ENCODE assay signal across 8 mouse cellular contexts in the genomic region with DNA sequence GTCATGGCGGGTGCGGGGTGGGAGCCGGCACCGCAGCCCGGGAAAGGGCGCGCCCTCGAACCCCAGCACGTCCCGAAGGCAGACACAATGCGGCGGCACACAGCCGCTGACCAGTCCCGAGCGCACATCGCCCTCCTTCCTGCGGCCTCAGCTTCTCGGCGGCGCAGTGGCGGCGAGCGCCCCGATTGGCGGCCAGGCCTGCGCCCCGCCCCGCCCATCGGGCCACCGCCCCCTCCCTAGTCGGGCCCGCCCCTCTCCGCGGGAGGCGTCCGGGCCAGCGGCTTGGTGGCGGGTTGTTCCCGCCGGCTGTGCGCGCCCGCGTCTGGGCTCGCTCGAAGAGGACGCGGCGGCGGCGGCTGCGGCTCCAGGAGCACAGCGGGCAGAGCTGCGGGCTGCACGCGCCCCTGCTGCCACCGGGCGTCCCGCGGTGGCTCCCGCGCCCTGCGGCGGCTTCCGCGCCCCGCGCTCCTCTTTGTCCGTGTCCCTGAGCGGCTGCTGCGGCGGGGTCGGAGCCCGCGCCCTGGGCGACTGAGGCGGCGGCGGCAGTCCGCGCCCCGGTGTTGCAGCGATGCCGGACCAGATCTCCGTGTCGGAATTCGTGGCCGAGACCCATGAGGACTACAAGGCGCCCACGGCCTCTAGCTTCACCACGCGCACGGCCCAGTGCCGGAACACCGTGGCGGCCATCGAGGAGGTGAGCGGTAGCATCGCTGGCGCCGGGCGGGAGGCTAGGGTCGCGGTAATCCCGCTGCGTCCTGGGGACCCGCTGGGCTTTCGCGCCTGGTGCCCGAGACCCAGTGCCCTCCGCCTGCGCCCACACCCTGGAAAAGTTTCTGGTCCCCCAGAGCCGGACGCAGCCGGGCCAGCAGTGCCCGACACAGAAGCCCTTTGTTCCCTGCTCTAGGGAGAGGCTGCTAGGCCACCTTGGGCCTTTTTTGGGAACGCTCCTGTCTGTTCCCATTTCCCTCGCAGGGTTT.
DNase-seq lines count a peak whose midpoint lies in the region; ATAC-seq and TF ChIP-seq lines count a peak whose summit lies in the region.

No protein-coding gene starts in this region.

- WGBS in heart, embryonic 11.5 days (ENCODE audit: insufficient replicate concordance) = under 1% methylated on average over 102 of the region's 118 CpGs
- WGBS in kidney, embryonic 15.5 days = under 1% methylated on average over 88 of the region's 118 CpGs
- 0% methylated on average over 87 of the region's 118 CpGs for WGBS in liver, embryonic 11.5 days

- H3K27me3 ChIP-seq in heart, embryonic 11.5 days (ENCODE audit: control insufficient read depth, insufficient read depth, low read length) = no peaks in the 10 kb centered on the region
- H3K27me3 ChIP-seq in kidney, embryonic 15.5 days = no peaks in the 10 kb centered on the region
- no peaks in the 10 kb centered on the region for H3K27me3 ChIP-seq in liver, embryonic 11.5 days (replicated peaks; ENCODE audit: control insufficient read depth, insufficient read depth, low read length)
- no peaks in the 10 kb centered on the region for H3K27me3 ChIP-seq in myocyte (ENCODE audit: control insufficient read depth, insufficient read depth, insufficient read length)

- no peaks in the 10 kb centered on the region for H3K36me3 ChIP-seq in heart, embryonic 11.5 days (ENCODE audit: control insufficient read depth, insufficient read depth, low read length)
- no peaks in the 10 kb centered on the region for H3K36me3 ChIP-seq in kidney, embryonic 15.5 days
- H3K36me3 ChIP-seq in liver, embryonic 11.5 days (ENCODE audit: control insufficient read depth, insufficient read depth, low read length) = no peaks in the 10 kb centered on the region
- no peaks in the 10 kb centered on the region for H3K36me3 ChIP-seq in myocyte (ENCODE audit: control insufficient read depth, insufficient read depth)

- peak overlapping the region; percentile 96 for H3ac ChIP-seq in myocyte (ENCODE audit: control insufficient read depth, insufficient read length)

- H3K4me2 ChIP-seq in heart, embryonic 11.5 days = peak overlapping the region; percentile 68
- H3K4me2 ChIP-seq in kidney, embryonic 15.5 days = peak overlapping the region; percentile 92
- peak overlapping the region; percentile 88 for H3K4me2 ChIP-seq in liver, embryonic 11.5 days
- peak overlapping the region; percentile 70 for H3K4me2 ChIP-seq in myocyte (ENCODE audit: low read depth)

- H3K4me1 ChIP-seq in heart, embryonic 11.5 days (ENCODE audit: control insufficient read depth, insufficient read depth, low read length) = no peaks in the 10 kb centered on the region
- peaks cover 9% of the 10 kb centered on the region for H3K4me1 ChIP-seq in kidney, embryonic 15.5 days
- no peaks in the 10 kb centered on the region; the same call in 1 of the 2 replicates for H3K4me1 ChIP-seq in liver, embryonic 11.5 days (replicated peaks; ENCODE audit: control insufficient read depth, insufficient read depth, low read length)

- no peaks in the 10 kb centered on the region for H3K9me3 ChIP-seq in heart, embryonic 11.5 days (replicated peaks; ENCODE audit: control insufficient read depth, low read length)
- no peaks in the 10 kb centered on the region for H3K9me3 ChIP-seq in kidney, embryonic 15.5 days (replicated peaks)
- no peaks in the 10 kb centered on the region for H3K9me3 ChIP-seq in liver, embryonic 11.5 days (ENCODE audit: control insufficient read depth, low read length)

- TF ChIP-seq CTCF in brain, embryonic 14.5 days (IDR thresholded peaks at IDR 0.05; ENCODE audit: borderline replicate concordance, extremely low read depth, insufficient read depth, insufficient read length) = no peak

- peak; percentile 86 for DNase-seq in CD4-positive helper T cell, adult 2 months (ENCODE audit: low read depth, low spot score)
- DNase-seq in brain, embryonic 14.5 days (ENCODE audit: low read depth) = peak; percentile 94
- DNase-seq in liver, embryonic 11.5 days (ENCODE audit: low spot score) = peak; percentile 82
- peak; percentile 76 to 89 for DNase-seq in spleen, postnatal 4 days (ENCODE audit: low spot score in 2 of 2)

- peak overlapping the region; percentile 83 for H3K9ac ChIP-seq in heart, embryonic 11.5 days (ENCODE audit: low read depth, low read length)
- H3K9ac ChIP-seq in kidney, embryonic 15.5 days = peak overlapping the region; percentile 81
- H3K9ac ChIP-seq in liver, embryonic 11.5 days (ENCODE audit: low read depth, low read length) = peak overlapping the region; percentile 74

- peak; percentile 98 for ATAC-seq in erythroblast, adult 5-6 weeks (replicated peaks; ENCODE audit: low FRiP score, poor library complexity, severe bottlenecking)
- ATAC-seq in heart, embryonic 11.5 days (replicated peaks; ENCODE audit: insufficient number of reproducible peaks, low FRiP score, low TSS enrichment) = peak; percentile 100
- peak; percentile 99 for ATAC-seq in kidney, embryonic 15.5 days (replicated peaks; ENCODE audit: low FRiP score)
- peak; percentile 100 for ATAC-seq in liver, embryonic 11.5 days (replicated peaks; ENCODE audit: low FRiP score)

- peak; percentile 98 for TF ChIP-seq POLR2A in brain, embryonic 14.5 days (IDR thresholded peaks at IDR 0.05; ENCODE audit: borderline replicate concordance, extremely low read depth, insufficient read depth, insufficient read length, poor library complexity, severe bottlenecking)
- peak; percentile 60 for TF ChIP-seq POLR2A in myocyte (IDR thresholded peaks at IDR 0.05; ENCODE audit: insufficient read length, low read depth)

- H3K27ac ChIP-seq in heart, embryonic 11.5 days (ENCODE audit: low read depth, low read length) = peak overlapping the region; percentile 4; the same call in 1 of the 2 replicates
- H3K27ac ChIP-seq in kidney, embryonic 15.5 days = peak overlapping the region; percentile 80
- no peak overlapping the region for H3K27ac ChIP-seq in liver, embryonic 11.5 days (ENCODE audit: low read depth, low read length)

- H3K4me3 ChIP-seq in heart, embryonic 11.5 days (ENCODE audit: low read depth, low read length) = peak overlapping the region; percentile 60
- H3K4me3 ChIP-seq in kidney, embryonic 15.5 days (replicated peaks) = peak overlapping the region; percentile 87
- H3K4me3 ChIP-seq in liver, embryonic 11.5 days (ENCODE audit: low read depth, low read length) = peak overlapping the region; percentile 76
- H3K4me3 ChIP-seq in myocyte = peak overlapping the region; percentile 32

- H3K79me2 ChIP-seq in myocyte (ENCODE audit: control insufficient read depth, insufficient read depth) = peaks cover 5% of the 10 kb centered on the region

TF ChIP-seq in myocyte, 11 proteins besides CTCF, POLR2A, EP300 and RAD21:
- TF ChIP-seq USF1 (IDR thresholded peaks at IDR 0.05; ENCODE audit: low read depth) (no peak), E2F4 (IDR thresholded peaks at IDR 0.05; ENCODE audit: insufficient read depth) (no peak), MAX (IDR thresholded peaks at IDR 0.05; ENCODE audit: low read depth) (no peak), SRF (IDR thresholded peaks at IDR 0.05; ENCODE audit: control insufficient read depth, insufficient read length, low read depth) (no peak), MYOD1 (IDR thresholded peaks at IDR 0.05; ENCODE audit: control insufficient read depth in 1 of 3, insufficient read length in 2 of 3, low read depth in 2 of 3) (no peak), TCF12 (IDR thresholded peaks at IDR 0.05; ENCODE audit: insufficient read depth, poor library complexity, severe bottlenecking) (no peak), CEBPB (IDR thresholded peaks at IDR 0.05; ENCODE audit: insufficient read depth, poor library complexity, severe bottlenecking) (no peak), POLR2AphosphoS2 (IDR thresholded peaks at IDR 0.05; ENCODE audit: insufficient read length, low read depth) (no peak)

Comparison
In these comparisons a context has a peak if more than half of its experiments do, and no peak if none do; other contexts are left out.
1. H3K4me3 ChIP-seq: peak in every context shown above with its lines; median percentile 87 in kidney, embryonic 15.5 days; 76 in liver, embryonic 11.5 days; 60 in heart, embryonic 11.5 days; 32 in myocyte.